Mouse (Mus musculus) yolk sac, embryonic 10.5 days (tissue): Measurements from ENCODE around the gene Slc38a1.
A peak's percentile ranks its signal among the peaks of the same experiment; 100 is the strongest.

Experiments
- DNase-seq: peaks from one replicate; pipeline ENCODE4 v3.0.0-alpha.2; 2017; ENCODE audit warnings: low spot score

The Slc38a1 gene

DNA sequence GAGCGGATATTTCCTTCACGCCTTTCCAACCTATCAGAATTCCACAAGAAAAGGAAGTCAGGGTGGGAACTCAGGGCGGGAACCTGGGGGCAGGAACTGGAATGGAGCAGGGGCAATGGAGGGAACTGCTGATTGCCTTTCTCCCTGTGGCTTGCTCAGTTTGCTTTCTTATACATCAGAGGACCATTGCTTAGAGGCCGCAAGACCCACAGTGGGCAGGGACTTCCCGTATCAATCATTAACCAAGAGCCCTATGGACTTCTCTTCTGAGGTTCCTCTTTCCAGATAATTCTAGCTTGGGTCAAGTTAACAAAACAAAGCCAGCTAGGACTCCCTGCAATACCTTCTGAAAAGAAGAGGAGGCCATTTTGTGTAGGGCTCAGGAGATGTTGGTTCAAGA, 80.2 kb downstream of the Slc38a1 start:
- DNase-seq, result peak; percentile 46

DNA sequence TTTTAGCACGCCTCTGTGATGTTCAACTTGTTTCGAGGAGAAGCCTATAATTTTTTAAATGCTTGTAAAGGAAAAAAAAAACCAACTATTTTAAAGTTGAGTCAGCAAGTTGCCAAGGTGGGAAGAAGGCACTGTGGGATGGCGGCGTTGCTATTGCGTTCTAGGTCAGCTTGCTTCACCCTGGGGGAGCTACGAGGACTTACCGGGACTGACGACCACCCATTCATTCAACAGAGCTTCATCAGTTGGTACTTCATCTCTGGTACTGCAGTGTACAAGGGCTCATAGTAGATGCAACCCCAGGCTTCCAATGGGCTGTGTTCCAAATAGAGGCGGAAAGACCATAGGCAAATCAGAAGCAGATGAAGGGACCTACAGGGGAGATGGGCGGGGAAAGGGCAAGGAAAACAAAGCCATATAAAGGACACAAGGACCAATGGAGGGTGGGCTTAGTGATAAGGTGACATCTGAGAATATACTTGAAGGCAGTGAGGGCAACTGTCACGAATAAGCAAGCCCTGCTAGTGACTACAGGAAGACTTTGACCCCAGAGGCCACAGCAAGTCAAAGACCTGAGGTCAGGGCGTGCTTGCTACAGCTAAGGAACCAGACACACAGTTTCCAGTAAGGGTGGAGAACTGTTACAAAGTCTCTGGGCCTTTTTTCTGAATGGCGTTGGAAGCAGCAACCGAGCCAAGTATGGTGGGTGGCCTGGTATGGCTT, 82.0 kb downstream of the Slc38a1 start:
- DNase-seq, result no peak

DNA sequence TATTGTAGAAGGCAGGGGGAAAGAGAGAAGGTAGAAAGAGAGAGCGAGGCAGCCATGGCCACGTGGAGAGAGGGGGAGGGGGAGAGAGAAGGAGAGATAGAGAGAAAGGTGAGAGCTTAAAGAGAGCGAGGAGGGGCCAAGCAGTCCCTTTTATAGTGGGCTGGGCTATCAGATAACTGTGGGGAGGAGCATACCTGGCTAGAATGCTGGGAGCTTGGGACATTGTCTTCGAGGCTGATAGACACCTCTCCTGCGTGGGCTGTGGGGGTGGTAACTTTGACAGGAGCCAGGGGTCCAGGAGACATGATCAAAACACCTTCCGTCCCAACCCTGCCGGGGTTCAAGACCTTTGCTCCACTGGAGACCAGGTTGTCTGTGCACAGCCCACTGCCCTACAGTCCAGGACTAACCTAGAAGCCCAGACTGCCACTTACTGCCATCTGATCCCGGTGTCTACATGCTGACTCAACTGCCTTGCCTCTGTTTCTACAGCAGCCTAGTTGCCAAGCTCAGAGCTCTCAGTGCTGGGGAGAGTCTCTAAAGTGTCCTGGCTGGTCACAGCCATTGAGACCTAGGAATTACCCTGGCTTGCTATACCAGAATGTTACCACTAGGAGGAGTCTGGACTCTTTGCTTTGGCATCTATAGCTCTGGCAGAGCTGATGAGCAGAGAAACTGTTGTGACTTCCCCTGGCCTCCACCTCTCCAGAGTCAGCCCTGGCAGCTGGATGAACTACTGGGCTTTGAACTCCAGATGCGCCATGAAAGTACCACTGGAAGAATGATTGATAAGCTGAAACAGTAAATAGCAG, 90.9 kb downstream of the Slc38a1 start:
- DNase-seq, result peak; percentile 61

DNA sequence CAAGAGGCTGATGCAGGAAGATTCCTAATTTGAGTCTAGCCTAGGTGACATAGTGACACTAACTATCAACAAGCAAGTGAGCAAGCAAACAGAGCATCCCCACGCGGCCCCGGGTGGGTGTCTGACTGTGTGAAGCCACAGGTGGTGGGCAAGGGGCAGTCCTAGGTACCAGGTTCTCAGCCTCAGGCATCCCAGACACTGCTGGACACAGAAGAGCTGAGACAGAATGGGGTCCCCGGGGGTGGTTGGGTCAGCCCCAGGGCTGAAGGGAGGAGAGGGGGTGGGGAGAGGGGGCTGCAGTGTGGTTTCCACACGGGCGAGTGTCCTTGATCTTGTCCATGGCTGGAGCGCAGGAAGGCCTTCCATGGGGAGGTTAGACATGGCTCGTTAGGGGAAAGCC, 91.6 kb downstream of the Slc38a1 start:
- DNase-seq, result no peak

DNA sequence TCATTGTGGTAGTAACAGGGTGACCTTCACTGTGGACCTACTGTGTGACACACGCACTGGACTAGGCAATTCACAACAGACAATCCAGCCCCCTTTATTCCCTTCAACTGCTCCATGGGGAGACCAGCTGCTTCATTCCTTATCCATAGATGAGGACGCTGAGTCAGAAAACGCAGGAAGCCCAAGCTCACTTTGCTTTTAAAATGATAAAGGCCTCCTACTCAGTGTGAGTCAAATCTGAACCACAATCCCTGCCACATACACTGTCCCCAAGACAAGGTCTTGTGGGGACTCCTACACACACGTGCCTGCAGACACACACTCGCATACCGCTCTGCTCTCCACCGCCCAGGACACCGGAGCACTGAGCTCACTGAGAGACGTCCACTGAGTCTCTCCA, 94.3 kb downstream of the Slc38a1 start:
- no peak for DNase-seq

DNA sequence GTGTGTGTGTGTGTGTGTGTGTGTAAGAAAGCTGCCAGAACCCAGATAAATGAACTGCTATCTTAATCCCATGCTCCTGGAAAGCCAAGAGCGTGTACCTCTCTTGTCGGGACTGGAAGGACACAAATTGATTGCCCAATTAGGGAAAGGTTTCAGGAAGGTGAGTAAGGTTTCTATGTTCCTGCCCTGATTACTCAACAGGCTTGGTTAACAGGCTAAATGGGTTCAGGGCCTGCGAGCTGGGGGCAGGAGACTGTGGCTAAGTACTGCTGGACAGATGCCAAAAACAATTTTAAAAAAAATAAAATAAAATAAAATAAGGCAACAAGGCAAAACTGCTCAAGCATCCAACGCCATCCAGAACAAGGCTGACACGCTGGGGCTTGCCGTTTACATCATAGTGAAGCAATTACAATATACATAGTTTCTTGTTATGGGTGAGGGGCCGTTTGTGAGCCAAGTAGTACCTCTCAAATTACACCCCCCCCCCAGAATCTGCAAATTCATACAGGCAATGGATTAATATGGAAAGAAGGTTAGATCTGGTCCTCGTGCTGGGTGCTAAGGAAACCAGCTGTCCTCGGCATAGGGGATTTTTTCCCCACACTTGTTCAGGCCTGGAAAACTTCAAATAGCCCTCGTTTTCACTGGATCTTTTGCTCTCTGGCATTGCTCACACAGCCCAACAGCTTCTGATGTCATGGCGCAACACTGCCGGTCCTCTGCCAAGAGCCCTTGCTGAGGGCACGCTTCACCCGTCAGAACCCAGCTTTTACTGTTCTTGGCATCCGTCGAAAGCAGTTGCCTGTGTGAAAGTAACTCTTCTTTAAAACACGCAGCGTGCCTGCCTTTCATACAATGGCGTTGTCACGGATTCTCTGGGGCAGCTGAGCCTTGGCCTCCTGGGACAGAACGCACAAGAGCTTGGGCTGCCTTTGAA, 95.2 kb downstream of the Slc38a1 start:
- no peak for DNase-seq

DNA sequence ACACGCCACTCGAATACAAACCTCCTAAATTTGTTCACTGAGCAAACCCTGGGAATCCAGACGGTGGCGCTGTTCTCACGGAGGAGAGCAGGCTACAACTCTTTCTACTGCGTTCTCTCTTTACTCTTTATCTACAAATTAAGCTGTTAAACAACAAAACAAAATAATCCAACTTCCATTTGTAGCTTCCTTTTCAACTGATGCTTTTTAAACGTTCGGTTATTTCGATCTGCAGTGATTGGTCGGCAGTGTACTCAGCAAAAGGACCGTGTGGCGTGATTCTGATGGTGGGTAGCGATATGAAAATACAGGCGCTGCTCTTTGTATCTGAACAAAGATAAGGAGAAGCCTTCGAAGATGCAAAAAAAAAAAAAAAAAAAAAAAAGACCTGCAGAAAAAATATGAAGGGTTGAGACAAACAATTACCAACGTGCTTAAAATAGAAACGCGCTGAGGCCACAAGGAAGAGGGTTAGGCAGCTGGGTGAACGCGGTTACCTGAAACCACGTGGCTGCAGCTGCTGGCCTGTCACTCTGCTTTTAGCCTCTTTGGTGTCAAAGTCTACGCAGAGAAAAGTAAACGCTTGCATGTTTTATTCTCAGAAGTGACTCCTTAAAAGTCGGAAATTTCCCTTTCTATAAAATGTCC, 99.4 kb downstream of the Slc38a1 start:
- peak; percentile 69 for DNase-seq

DNA sequence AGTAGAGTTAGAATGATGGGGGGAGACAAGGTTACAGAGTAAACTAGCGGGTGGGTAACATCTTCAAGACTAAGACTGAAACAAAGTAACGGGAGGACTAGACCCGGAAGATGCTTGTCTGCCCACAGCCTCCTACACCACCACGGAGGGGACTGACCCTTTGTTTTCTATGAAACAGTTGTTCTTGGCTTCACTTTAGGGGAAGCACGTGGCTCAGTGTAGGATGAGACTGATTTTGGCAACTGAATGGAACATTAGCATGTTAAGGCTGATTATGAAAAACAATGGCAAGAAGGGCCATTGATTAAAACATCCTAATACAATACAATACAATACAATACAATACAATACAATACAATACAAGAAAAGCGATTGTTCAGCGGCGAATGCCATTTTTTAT, 100.6 kb downstream of the Slc38a1 start:
- DNase-seq, result no peak

DNA sequence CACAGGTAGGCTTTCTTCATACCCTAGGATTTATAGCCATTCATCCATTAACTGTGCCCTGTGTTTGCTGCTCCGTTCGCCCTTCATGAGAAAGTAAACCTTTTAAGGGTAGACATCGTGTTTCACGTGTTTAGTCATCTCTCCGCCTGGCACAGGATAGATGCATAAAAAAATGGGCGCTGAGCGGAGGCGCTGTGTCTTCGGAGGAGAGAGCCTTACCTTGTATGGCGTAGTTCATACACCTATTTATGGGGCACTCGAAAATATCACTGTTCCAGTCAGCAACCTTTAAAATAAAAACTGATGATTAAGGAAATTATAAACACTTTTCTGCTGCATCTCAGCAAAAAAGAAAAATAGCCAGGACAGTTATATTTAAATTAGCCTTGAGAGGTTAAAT, 105.4 kb downstream of the Slc38a1 start:
- no peak for DNase-seq

DNA sequence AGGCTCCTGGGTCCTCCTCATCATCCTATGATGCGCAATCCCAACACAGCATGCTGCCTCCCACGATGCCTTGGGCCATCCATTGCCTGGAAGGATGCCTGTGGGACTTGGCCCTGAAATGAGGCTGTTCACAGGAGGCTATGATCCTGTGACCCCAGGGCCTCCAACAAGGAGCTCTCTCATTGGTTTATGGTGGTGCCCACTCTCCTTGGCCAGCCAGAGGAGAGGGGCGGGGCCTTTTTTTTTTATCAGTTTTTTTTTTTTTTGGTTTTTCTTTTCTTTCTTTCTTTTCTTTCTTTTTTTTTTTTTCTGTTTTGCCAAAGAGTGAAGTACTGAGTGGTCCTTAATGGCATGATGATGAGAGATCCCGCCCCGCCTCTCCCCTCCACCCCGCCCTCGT, 106.3 kb downstream of the Slc38a1 start:
- no peak for DNase-seq

DNA sequence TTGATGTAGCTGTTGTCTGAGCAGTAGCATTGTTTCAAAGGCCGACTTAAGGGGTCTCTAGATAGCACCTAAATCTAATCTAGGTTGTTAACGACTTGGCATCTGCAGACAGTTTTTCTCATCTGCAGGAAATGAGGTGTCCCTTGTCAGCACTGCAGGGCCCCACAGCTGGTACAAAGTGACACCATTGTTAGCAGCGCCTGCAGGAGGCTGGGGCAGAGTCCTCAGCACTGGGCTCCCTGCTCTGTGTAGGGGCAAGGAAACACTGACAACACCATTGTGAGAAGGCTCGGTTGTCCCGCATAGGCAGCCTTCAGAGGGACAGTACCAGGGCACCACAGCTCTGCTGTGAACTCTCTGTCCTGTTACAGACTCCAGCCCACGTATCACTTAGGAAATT, 115.0 kb downstream of the Slc38a1 start:
- no peak for DNase-seq

DNA sequence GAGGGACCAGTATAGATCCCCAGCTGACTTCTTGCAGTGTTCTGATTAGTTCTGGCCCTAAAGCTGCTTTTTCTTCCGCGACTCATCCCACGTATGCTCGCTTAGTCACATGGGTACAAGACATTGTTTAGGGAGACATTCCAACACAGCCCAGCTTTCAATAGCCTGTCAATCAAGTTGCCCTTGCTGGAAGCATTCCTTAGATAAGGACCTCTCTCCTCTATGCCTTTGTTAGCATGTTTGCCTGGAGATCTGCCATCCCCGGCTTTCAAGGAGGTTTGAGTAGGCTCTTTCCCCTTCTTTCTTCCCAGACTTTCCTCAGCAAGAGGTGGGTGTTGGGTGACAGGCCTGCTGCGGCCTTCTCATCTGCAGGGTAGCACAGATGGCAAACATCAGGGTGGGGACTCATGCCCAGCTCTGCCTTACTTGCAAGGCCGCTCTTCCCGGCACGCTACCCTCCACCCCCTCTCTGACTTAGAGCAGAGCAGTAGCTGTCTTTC, 118.4 kb downstream of the Slc38a1 start:
- peak; percentile 56 for DNase-seq
